Mouse (Mus musculus) gastrocnemius, adult 2 months (tissue): ENCODE measurements at regions not wholly inside any gene's neighbourhood (a gene's known extent, or its start where the extent isn't known, plus 50 kb on each side); places are given as distances from the start of the nearest gene placed in this dataset.
A peak's percentile ranks its signal among the peaks of the same experiment; 100 is the strongest.

Experiments
- DNase-seq: peaks from one replicate; pipeline ENCODE4 v3.0.0; 2022
- H3K27ac ChIP-seq: fragments of 200-600 bp; 2 replicates; pipeline ENCODE4 v1.8.1; 2022; ENCODE audit warnings: mild to moderate bottlenecking
- H3K4me3 ChIP-seq: fragments of 200-600 bp; 2 replicates; pipeline ENCODE4 v1.8.1; 2022; ENCODE audit warnings: mild to moderate bottlenecking, moderate library complexity
- CTCF ChIP-seq: fragments of 200-600 bp; IDR thresholded peaks from 2 replicates; pipeline ENCODE4 v1.8.1; 2022; ENCODE audit warnings: antibody characterized with exemption, mild to moderate bottlenecking, moderate library complexity
- intact Hi-C: fragments of 180-260 bp; cut with DNase I; formaldehyde crosslinking; loops from one replicate; pipeline ENCODE4 v1.15.1; 2025

DNA sequence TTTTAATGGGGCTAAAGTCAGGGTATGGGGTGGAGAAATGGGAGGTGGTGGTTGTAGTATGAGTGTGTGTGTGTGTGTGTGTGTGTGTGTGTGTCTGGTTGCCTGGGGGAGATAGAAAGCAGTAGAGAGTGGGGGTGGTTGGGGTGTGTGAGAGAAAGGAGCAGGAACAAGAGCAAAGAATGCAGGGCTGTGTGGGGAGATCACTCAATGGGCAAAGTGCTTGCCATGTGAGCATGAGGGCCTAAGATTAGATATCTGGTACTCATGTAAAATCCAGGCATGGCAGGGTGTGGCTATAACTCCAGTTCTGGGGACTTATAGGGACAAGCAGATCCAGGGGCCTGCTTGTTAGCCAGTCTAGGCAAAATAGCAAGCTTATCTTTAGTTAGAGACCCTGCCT, 161.7 kb downstream of the Wdr20rt start:
- no peak for DNase-seq
- TF ChIP-seq CTCF, result no peak
- Histone ChIP-seq H3K27ac (no peak overlapping the region), H3K4me3 (no peak overlapping the region)
- intact Hi-C loops, result no loop called here

DNA sequence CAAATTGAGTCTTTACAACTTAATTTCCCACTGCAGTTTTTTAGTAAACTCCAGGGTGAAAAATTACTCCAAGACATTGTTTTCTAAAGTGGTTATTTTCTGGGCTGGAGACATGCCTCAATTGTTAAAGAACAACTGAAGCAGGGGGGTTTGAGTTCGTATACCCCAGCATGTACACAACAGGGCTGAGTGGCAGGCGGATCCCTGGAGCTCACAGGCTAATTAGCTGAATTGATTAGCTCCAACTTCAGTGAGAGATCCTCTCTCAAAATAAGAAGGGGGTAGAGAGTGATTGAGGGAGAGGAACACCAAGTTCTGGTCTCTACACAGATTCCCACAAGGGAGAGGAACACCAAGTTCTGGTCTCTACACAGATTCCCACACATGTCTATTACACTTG, 164.2 kb downstream of the Wdr20rt start:
- no peak for TF ChIP-seq CTCF
- no peak for DNase-seq
- H3K4me3 ChIP-seq, result no peak overlapping the region
- H3K27ac ChIP-seq, result no peak overlapping the region
- intact Hi-C loops, result no loop called here

DNA sequence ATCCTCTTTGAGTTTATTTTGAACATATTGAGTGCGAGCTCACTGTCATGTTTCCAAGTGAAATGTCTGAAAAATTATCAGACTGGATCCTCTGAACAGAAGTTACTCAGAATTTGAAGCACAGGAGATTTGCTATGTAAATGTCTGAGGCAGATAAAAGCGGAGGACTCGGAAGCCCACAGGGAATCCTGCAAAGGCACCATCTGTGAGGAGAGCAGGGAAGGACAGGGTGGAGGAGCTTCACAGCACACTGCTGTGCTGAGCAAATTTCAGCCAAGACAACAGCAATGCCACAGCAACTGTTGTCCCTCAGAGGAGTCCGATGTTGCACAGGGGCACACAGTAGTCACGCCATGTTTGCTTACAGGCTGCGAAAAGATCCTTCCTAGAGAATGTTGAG, 165.0 kb downstream of the Wdr20rt start:
- DNase-seq, result no peak
- TF ChIP-seq CTCF, result no peak
- Histone ChIP-seq H3K27ac (no peak overlapping the region), H3K4me3 (no peak overlapping the region)
- intact Hi-C loops, result no loop called here

DNA sequence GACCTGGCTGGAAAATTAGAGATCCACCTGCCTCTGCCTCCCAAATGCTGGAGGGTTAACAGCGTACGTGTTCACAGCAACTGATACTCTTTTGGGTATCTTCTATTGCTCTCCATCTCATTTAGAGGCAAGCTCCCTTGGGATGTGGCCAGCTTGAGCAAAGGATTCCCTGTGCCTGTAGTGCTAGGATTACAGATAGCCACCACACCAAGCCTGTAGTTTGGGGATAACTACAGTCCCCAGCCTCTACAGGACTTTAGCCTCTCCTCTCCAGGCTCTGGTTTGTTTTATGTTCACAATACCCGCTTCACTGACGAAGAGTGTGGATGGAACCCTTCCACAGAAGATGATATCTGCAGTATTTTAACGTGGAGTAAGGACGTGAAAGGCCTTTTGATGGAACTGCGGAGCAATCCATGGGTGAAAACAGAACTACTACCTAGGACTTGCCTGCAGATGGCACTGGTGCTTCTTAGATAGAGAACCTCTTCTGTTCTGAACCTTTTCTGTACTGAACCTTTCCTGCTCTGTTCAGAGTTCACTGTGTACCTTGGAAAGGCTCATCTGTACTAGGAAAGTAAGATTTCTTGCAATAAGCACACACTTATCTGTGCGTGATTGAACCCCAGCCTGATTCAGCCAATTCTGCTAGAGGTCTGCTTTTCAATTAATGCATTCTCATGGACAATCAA, 176.6 kb downstream of the Wdr20rt start:
- TF ChIP-seq CTCF, result peak; percentile 30
- intact Hi-C loops, result no loop called here
- no peak for DNase-seq
- Histone ChIP-seq H3K4me3 (no peak overlapping the region), H3K27ac (no peak overlapping the region)

DNA sequence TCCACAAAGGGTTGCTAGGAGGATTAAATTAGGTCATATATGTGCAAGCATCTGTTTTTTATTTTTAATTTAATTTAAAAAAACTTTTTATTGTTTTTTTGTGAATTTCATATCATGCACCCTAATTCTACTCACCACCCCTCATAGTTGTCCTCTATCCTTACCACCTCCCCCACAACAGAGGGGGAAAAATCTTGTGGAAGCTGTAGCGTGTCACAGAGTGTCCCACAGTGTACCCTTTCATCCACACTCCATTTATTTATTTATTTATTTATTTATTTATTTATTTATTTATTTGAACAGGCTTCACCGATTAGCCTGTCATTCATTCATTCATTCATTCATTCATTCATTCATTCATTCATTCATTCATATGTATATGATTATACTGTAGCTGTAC, 177.8 kb downstream of the Wdr20rt start:
- Histone ChIP-seq H3K4me3 (no peak overlapping the region), H3K27ac (no peak overlapping the region)
- intact Hi-C loops, result no loop called here
- TF ChIP-seq CTCF, result no peak
- DNase-seq, result no peak

DNA sequence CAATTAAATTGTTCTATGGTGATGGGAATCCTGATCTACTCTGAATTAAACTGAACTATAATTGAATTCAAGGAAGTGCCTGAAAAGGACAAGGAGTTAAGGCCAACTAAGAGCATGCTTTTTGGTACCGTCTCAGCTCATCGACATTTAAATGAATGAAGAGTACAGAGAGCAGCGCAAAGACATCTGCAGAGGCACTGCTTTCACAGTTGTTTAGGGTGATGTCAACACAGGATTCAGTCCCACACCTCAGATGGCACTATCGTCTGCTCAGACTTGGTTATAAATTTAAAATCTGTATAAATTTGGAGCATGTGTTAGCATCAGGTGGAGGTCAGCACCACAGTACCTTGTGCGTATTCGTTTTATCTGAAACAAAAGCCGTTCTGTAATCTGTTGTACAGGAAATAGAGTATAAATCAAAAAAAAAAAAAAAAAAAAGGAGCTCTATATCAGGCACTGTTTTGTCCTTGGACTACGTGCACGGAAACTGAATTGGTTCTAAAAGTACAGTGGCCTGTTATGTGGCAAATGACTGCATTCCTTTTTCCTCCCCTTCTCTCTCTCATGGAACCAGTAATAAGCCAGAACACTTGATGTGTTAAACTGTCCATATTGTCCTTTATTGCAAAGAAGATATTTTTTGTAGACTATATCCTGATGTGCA, 187.8 kb downstream of the Wdr20rt start:
- intact Hi-C loops, result no loop called here

DNA sequence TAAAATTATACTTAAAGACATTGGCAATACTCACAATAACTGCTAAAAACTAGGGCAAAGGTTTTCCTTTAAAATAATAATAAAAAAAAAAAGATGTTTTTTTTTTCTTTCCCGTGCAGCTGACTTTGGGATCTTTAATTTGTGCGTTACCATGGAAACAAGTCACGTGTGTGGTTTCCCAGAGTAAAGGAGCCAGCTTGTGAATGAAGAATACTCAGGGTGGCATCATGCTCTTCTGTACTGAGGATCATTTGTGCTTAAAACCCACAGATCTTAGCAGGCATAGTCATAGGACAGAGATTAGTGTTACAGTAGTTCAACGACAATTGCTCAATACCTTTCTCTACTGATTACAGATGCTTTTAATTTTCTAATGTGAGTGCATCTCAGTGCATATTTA, 189.1 kb downstream of the Wdr20rt start:
- DNase-seq, result no peak
- TF ChIP-seq CTCF, result no peak
- no peak overlapping the region for H3K4me3 ChIP-seq

More for the DNA sequence above, 187.8 kb downstream of the Wdr20rt start:
- no peak overlapping the region for H3K27ac ChIP-seq
- no peak overlapping the region for H3K4me3 ChIP-seq
- DNase-seq, result no peak
- TF ChIP-seq CTCF, result no peak

DNA sequence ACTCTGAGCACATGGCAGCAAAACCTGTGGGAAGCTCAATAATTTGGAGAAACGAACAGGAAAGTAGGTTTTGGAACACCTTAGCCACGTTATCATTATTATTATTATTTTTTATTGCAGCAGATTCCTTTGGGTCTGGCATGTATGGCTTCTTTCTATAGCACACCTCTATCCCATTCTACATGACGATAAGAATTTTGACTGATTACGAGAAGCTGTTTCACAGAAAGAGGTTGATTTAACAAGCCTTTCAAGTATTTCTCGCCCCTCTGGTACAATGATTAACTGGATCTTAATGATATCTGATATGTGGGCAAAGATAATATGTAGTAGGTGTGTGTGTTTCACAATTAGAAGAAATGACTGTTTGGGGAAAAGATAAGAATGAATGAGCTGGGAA, 191.6 kb downstream of the Wdr20rt start:
- Histone ChIP-seq H3K4me3 (no peak overlapping the region), H3K27ac (no peak overlapping the region)
- intact Hi-C loops, result no loop called here
- TF ChIP-seq CTCF, result no peak
- no peak for DNase-seq

More for the DNA sequence above, 189.1 kb downstream of the Wdr20rt start:
- H3K27ac ChIP-seq, result no peak overlapping the region
- intact Hi-C loops, result no loop called here

DNA sequence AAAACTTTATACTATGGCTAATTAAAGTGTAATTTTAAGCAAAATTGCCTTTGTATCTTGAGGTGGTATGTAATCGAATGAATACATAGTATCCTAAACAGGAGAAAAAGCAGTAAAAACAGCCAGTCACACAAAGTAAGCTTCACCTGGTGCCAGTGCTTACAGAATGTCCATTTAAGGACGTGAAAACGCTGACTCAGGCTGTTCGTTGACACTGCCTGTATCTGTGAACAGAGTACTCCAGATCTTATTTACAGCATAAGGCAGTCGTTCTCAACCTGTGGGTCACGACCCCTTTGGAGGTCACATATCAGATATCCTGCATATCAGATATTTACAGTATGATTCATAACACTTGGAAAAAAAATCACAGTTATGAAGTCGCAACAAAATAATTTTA, 194.8 kb downstream of the Wdr20rt start:
- no peak overlapping the region for H3K4me3 ChIP-seq
- H3K27ac ChIP-seq, result no peak overlapping the region
- no peak for TF ChIP-seq CTCF
- intact Hi-C loops, result no loop called here
- no peak for DNase-seq

DNA sequence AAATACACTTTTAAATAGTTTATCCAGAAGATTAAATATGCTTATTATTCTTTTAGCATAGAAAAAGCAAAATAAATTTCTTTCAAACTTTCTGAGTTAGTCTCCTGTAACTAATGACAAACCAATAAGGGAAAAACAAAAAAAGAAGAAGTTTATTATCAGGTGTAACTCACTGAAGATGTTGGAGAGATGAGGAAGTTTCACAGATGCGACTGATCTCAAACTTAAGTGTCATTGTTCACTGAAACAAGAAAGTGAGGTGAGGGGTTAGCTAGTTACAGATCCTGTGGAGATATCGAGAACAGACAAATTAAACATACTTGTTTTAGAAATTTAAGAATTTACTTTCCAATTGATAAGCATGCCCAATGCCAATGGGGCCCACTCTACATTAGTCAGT, 199.2 kb downstream of the Wdr20rt start:
- TF ChIP-seq CTCF, result no peak
- H3K27ac ChIP-seq, result no peak overlapping the region
- DNase-seq, result no peak
- intact Hi-C loops, result no loop called here
- H3K4me3 ChIP-seq, result no peak overlapping the region

DNA sequence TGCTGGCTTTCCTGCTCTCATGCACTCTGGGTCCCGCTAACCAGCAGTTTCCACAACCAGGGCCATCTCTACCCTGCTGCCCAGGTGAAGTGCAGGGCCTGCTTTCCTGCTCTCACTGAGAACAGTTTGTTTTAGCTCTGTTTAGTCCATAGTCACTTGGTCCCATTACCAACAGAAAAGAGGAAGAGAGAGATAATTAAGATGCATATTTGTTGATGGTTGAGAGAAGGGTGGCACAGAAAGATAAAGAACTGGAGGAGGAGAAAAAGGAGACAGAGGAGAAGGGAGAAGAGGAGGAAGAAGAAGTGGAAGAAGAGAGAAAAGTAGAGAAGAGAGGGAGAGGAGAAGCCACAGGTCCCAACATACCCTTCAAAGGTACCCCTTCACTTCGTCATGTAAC, 200.1 kb downstream of the Wdr20rt start:
- Histone ChIP-seq H3K27ac (no peak overlapping the region), H3K4me3 (no peak overlapping the region)
- DNase-seq, result no peak
- intact Hi-C loops, result no loop called here
- TF ChIP-seq CTCF, result no peak

DNA sequence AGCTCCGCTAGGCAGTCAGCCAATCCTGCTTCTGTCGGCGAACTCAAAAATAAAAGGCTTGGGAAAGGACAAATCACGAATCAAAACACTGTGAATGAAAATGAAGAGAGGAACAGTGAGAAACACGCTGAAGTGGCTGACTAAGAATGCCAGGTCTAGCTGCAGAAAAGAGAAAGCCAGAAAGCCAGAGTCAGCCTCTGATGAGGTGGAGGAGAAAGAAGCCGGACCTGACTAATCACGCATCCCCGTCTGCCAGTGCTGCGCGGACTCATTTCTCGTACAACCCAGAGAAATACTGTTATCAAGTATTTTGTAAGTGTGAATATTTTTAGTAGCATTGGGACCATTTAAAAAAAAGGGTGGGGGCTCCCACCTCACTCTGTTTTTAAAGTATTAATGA, 201.6 kb downstream of the Wdr20rt start:
- DNase-seq, result no peak
- no peak overlapping the region for H3K4me3 ChIP-seq
- H3K27ac ChIP-seq, result no peak overlapping the region
- no peak for TF ChIP-seq CTCF
- intact Hi-C loops, result no loop called here

DNA sequence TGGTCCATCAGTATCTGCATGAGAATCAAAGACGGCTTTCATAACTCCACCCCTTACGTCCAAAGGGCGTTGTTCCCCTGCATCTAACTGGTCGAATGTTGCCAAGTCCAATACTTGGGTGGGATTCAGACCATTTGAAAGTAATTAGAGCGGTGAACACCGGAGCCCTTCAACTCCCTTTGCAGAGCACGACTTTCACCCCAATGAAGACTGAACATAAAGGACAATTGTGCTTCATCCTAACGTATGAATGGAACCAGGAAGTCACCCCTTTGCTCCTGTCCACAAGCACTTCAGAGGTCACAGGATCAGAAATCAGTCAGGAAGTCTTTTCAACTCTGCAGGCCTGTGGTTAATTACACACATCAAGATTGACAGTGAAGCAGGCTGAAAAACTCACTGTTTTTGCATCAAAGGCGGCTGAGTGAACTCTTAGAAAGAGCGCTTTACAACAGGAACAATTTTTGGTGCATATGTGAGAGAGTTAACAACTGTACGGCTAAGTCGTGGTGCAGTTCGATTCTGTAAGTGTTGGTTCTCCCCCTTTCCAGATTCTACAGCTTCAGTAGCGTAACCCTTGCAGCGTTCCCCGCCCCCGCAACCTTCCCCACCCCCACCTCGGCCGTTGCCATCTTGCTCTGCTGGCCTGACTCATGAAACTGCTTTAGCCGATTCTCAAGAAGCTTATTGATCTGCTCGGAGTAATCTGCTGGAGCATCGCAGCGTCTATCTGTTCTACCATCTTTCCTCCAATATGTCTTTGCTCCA, 203.1 kb downstream of the Wdr20rt start:
- no peak for DNase-seq
- intact Hi-C loops, result no loop called here
- H3K27ac ChIP-seq, result no peak overlapping the region
- TF ChIP-seq CTCF, result no peak
- no peak overlapping the region for H3K4me3 ChIP-seq

DNA sequence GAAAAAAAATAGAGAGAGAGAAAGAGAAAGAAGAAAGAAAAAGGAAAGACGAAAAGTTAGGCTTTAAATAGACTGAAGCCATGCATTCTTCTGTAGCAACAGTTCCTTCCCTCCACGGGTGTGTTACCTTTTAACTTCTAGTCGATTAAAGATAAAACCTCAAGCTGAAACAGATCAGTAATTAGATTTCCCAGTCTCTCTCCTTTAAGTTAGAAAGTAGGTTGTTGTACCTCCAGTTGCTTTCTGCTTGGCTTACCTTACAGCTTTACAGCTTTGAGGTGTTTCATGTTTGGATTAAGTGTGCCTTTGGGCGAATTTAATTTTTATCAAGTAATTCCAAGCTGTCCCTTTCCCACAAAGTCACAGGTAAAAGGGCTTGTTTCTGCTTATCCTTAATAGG, 225.5 kb downstream of the Wdr20rt start:
- DNase-seq, result no peak
- TF ChIP-seq CTCF, result no peak
- H3K4me3 ChIP-seq, result no peak overlapping the region
- intact Hi-C loops, result no loop called here
- H3K27ac ChIP-seq, result no peak overlapping the region
